Mouse (Mus musculus): ENCODE measurements at regions not wholly inside any gene's neighbourhood (a gene's known extent, or its start where the extent isn't known, plus 50 kb on each side); places are given as distances from the start of the nearest gene placed in this dataset.

DNA sequence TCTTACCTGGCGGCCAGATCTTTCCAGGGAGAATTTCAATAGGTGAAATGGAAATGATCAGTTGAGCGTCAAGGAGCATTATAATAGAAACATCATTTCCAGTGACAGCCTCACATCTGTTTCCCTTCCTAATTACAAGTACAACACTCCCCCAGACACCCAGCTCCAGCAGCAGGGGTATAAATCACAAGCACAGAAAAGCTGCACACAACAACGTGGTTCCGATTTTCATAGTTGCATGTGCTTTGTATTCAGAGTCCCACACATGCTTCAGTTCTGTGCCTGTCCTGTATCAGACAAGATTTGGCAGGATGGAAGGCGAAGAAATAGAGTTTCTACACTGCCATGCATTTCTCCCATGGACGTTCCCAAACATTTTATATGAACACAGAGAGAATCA lies 215.7 kb downstream of the Hdgfl1 start:
- Histone ChIP-seq H3K36me3 (ENCODE audit: insufficient read depth, low read length) (no peaks in the 10 kb centered on the region), H3K9ac (replicated peaks; ENCODE audit: low read length) (no peak overlapping the region), H3K4me3 (ENCODE audit: low read length) (no peak overlapping the region), H3K27me3 (ENCODE audit: insufficient read depth, low read length) (no peaks in the 10 kb centered on the region), H3K27ac (no peak overlapping the region), H3K4me1 (ENCODE audit: insufficient read depth, low read length) (no peaks in the 10 kb centered on the region), H3K4me2 (ENCODE audit: low read depth, low read length) (no peak overlapping the region), H3K9me3 (ENCODE audit: low read length) (no peaks in the 10 kb centered on the region)
- 65% methylated on average over 6 of the region's 6 CpGs for WGBS
- no peak for ATAC-seq
- no peak for TF ChIP-seq CTCF (IDR thresholded peaks at IDR 0.05; ENCODE audit: low read depth)
- DNase-seq (ENCODE audit: low spot score), result no peak

DNA sequence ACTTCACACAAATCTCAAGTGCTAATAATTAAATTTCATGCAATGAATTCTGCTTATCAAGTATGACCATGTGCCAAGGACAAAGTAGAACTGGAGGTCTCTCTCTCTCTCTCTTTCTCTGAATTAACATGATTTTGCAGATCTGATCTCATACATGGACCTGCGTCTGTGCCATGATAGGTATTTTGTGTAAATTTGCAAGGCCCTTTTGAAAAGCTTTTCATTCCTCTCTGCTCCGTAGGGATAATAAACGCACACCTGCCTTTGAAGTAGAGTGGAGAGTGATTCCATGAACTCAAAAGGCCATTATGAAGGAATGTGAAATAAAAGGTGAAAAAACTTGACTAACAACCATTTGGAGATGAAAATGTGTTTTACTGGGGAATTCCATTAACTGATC lies 217.8 kb downstream of the Hdgfl1 start:
- 88% methylated on average over 3 of the region's 3 CpGs for WGBS
- no peak overlapping the region for H3K4me3 ChIP-seq (ENCODE audit: low read length)
- no peaks in the 10 kb centered on the region for H3K4me1 ChIP-seq (ENCODE audit: insufficient read depth, low read length)
- TF ChIP-seq CTCF (IDR thresholded peaks at IDR 0.05; ENCODE audit: low read depth), result no peak
- no peak for DNase-seq (ENCODE audit: low spot score)
- no peaks in the 10 kb centered on the region for H3K27me3 ChIP-seq (ENCODE audit: insufficient read depth, low read length)
- no peaks in the 10 kb centered on the region for H3K36me3 ChIP-seq (ENCODE audit: insufficient read depth, low read length)
- H3K9me3 ChIP-seq (ENCODE audit: low read length), result no peaks in the 10 kb centered on the region
- ATAC-seq, result no peak
- H3K9ac ChIP-seq (replicated peaks; ENCODE audit: low read length), result no peak overlapping the region
- H3K27ac ChIP-seq, result no peak overlapping the region
- H3K4me2 ChIP-seq (ENCODE audit: low read depth, low read length), result no peak overlapping the region

- WGBS, result 76% methylated on average over 1 of the region's 1 CpGs
- no peaks in the 10 kb centered on the region for H3K4me1 ChIP-seq (ENCODE audit: insufficient read depth, low read length)
Observed at GRCm38 (mm10) chr13:26538928-26539327, 231.0 kb downstream of the Hdgfl1 start.

DNA sequence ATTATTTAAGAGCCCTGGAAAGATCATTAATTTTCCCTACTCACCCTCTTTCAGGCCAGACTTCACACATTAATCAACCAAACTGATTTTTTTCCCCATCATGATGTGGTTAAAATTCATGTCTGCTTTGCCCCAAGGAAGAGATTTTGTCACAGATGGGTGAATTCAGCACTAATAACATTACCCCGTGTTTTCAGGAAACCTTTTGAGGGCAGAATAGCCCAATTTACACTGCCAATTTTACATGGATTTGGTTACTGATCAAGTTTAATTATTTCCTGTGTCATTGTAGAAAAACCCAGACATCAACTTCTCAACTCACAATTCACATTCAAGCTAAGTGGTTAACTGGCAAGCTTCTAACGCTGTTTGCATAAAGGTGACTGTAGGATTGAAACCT lies 233.4 kb downstream of the Hdgfl1 start:
- DNase-seq (ENCODE audit: low spot score) (no peak), ATAC-seq (no peak)
- Histone ChIP-seq H3K9me3 (ENCODE audit: low read length) (no peaks in the 10 kb centered on the region), H3K4me2 (ENCODE audit: low read depth, low read length) (no peak overlapping the region), H3K4me3 (ENCODE audit: low read length) (no peak overlapping the region), H3K27ac (no peak overlapping the region), H3K4me1 (ENCODE audit: insufficient read depth, low read length) (no peaks in the 10 kb centered on the region), H3K36me3 (ENCODE audit: insufficient read depth, low read length) (no peaks in the 10 kb centered on the region), H3K27me3 (ENCODE audit: insufficient read depth, low read length) (no peaks in the 10 kb centered on the region), H3K9ac (replicated peaks; ENCODE audit: low read length) (no peak overlapping the region)
- WGBS, result 55% methylated on average over 2 of the region's 2 CpGs
- no peak for TF ChIP-seq CTCF (IDR thresholded peaks at IDR 0.05; ENCODE audit: low read depth)

More at GRCm38 (mm10) chr13:26538928-26539327, 231.0 kb downstream of the Hdgfl1 start:
- TF ChIP-seq CTCF (IDR thresholded peaks at IDR 0.05; ENCODE audit: low read depth), result no peak
- Histone ChIP-seq H3K9ac (replicated peaks; ENCODE audit: low read length) (no peak overlapping the region), H3K4me3 (ENCODE audit: low read length) (no peak overlapping the region), H3K36me3 (ENCODE audit: insufficient read depth, low read length) (no peaks in the 10 kb centered on the region), H3K9me3 (ENCODE audit: low read length) (no peaks in the 10 kb centered on the region), H3K4me2 (ENCODE audit: low read depth, low read length) (no peak overlapping the region), H3K27ac (no peak overlapping the region), H3K27me3 (ENCODE audit: insufficient read depth, low read length) (no peaks in the 10 kb centered on the region)
- ATAC-seq (no peak), DNase-seq (ENCODE audit: low spot score) (no peak)

- H3K4me2 ChIP-seq (ENCODE audit: low read depth, low read length), result no peak overlapping the region
- ATAC-seq (no peak), DNase-seq (ENCODE audit: low spot score) (no peak)
- no peak overlapping the region for H3K27ac ChIP-seq
- no peak overlapping the region for H3K4me3 ChIP-seq (ENCODE audit: low read length)
- no peaks in the 10 kb centered on the region for H3K9me3 ChIP-seq (ENCODE audit: low read length)
- H3K4me1 ChIP-seq (ENCODE audit: insufficient read depth, low read length), result no peaks in the 10 kb centered on the region
- H3K9ac ChIP-seq (replicated peaks; ENCODE audit: low read length), result no peak overlapping the region
- no peak for TF ChIP-seq CTCF (IDR thresholded peaks at IDR 0.05; ENCODE audit: low read depth)
- H3K36me3 ChIP-seq (ENCODE audit: insufficient read depth, low read length), result no peaks in the 10 kb centered on the region
- H3K27me3 ChIP-seq (ENCODE audit: insufficient read depth, low read length), result no peaks in the 10 kb centered on the region
Observed at GRCm38 (mm10) chr13:26532761-26533160, 237.2 kb downstream of the Hdgfl1 start.

- Histone ChIP-seq H3K9me3 (ENCODE audit: low read length) (no peaks in the 10 kb centered on the region), H3K36me3 (ENCODE audit: insufficient read depth, low read length) (no peaks in the 10 kb centered on the region), H3K4me3 (ENCODE audit: low read length) (no peak overlapping the region), H3K4me1 (ENCODE audit: insufficient read depth, low read length) (no peaks in the 10 kb centered on the region), H3K9ac (replicated peaks; ENCODE audit: low read length) (no peak overlapping the region), H3K27me3 (ENCODE audit: insufficient read depth, low read length) (no peaks in the 10 kb centered on the region), H3K4me2 (ENCODE audit: low read depth, low read length) (no peak overlapping the region), H3K27ac (no peak overlapping the region)
- DNase-seq (ENCODE audit: low spot score) (peak; percentile 22), ATAC-seq (no peak)
- WGBS, result 19% methylated on average over 1 of the region's 1 CpGs
- no peak for TF ChIP-seq CTCF (IDR thresholded peaks at IDR 0.05; ENCODE audit: low read depth)
Observed at GRCm38 (mm10) chr13:26519054-26519453, 250.9 kb downstream of the Hdgfl1 start.

DNA sequence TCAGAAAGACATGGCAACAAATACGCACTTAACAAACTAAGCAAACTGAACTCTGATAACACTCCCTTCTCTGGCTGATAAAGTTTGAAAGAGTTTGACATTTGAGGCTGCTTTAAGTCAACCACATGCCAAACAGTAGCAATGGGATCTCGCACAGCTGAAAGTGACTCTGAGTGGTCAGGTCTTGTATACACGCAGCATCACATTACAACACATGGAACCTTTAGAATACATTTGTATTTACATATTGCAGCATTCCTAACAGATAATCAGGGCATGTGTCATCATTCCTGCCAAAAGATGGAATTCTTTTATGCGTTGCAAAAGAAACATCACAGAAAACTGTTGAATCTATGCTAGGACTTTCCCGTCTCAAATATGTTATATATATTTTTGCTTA lies 251.5 kb downstream of the Hdgfl1 start:
- H3K36me3 ChIP-seq (ENCODE audit: insufficient read depth, low read length), result no peaks in the 10 kb centered on the region
- H3K9ac ChIP-seq (replicated peaks; ENCODE audit: low read length), result no peak overlapping the region
- H3K4me3 ChIP-seq (ENCODE audit: low read length), result no peak overlapping the region
- H3K9me3 ChIP-seq (ENCODE audit: low read length), result no peaks in the 10 kb centered on the region
- ATAC-seq (no peak), DNase-seq (ENCODE audit: low spot score) (no peak)
- H3K4me2 ChIP-seq (ENCODE audit: low read depth, low read length), result no peak overlapping the region
- no peaks in the 10 kb centered on the region for H3K4me1 ChIP-seq (ENCODE audit: insufficient read depth, low read length)
- no peak for TF ChIP-seq CTCF (IDR thresholded peaks at IDR 0.05; ENCODE audit: low read depth)
- WGBS, result 88% methylated on average over 5 of the region's 5 CpGs
- no peak overlapping the region for H3K27ac ChIP-seq
- H3K27me3 ChIP-seq (ENCODE audit: insufficient read depth, low read length), result no peaks in the 10 kb centered on the region
